Mouse (Mus musculus): ENCODE data around the gene 2410004B18Rik. TPM values are rescaled to one million over a fixed set of nuclear protein-coding genes. Genes with fewer than 3 reads are reported as not detected.
"Not testable (repeated sequence)": the region's sequence is repeated elsewhere in the genome, so short reads cannot be mapped to it uniquely, and the experiment has no call there.

2410004B18Rik gene
- polyA plus RNA-seq, 1 experiment from 2014 or later = 20.6 TPM

GRCm38 (mm10) chr3:145913263-145913662 is 24.6 kb upstream of the 2410004B18Rik start:
- Histone ChIP-seq H3K27ac (no peak overlapping the region), H3K27me3 (no peaks in the 10 kb centered on the region), H3K9ac (no peak overlapping the region), H3K9me3 (replicated peaks) (no peaks in the 10 kb centered on the region), H3K36me3 (no peaks in the 10 kb centered on the region), H3K4me2 (no peak overlapping the region), H3K4me1 (replicated peaks) (0 out of 2 replicates have a peak, but pooled peaks cover 6% of the 10 kb centered on the region), H3K4me3 (replicated peaks) (no peak overlapping the region)
- 64% methylated on average over 6 of the region's 6 CpGs for WGBS (ENCODE audit: insufficient replicate concordance)
- DNase-seq (no peak), ATAC-seq (ENCODE audit: low read depth) (no peak)

DNA sequence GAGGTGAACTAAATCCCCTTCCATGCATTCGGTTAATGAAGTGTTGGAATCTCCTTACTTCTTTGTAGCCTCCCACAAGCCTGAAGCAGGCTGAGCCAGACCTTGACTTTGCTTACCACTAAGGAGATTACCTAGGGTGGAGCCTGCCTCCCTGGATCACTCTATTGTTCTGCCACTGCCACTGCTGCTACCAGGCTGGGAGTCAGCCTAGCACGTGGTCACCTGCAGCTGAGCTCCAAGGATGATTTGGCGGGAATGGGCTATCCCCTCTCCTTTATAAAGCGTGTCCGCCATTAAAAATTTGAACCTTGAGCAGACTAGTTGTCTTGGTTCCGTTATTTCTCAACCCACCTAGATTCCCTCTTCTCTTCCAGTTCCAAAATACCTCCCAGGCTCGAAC is 23.9 kb upstream of the 2410004B18Rik start:
- not testable (repeated sequence) for H3K4me3 ChIP-seq (replicated peaks); H3K27ac ChIP-seq; H3K27me3 ChIP-seq; H3K36me3 ChIP-seq; H3K4me1 ChIP-seq (replicated peaks); H3K9ac ChIP-seq; H3K9me3 ChIP-seq (replicated peaks); H3K4me2 ChIP-seq; DNase-seq; ATAC-seq (ENCODE audit: low read depth)
- WGBS (ENCODE audit: insufficient replicate concordance) = 67% methylated on average over 7 of the region's 7 CpGs

DNA sequence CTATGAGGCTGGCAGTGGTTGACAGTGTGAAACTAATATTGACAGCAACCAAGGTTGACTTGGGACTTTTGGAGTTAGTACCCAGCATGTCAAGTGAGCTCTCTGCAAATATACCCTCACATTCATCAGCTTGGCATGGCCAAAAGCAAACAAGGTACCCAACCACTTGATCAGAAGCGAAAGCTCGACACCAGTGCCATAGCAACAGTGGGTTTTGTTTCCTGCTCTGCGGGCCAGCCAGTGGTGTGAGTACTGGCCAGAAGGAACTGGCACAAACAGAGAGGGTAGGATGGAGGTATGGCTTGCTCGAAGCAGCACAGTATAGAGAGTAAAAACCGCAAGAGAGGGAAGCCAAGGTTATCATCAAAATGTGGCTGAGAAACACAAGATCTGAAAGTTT is 21.4 kb upstream of the 2410004B18Rik start:
- H3K27ac ChIP-seq = no peak overlapping the region
- ATAC-seq (ENCODE audit: low read depth) = no peak
- 0 out of 2 replicates have a peak, but pooled peaks cover 6% of the 10 kb centered on the region for H3K4me1 ChIP-seq (replicated peaks)
- H3K36me3 ChIP-seq = no peaks in the 10 kb centered on the region
- no peaks in the 10 kb centered on the region for H3K9me3 ChIP-seq (replicated peaks)
- H3K4me3 ChIP-seq (replicated peaks) = no peak overlapping the region
- no peaks in the 10 kb centered on the region for H3K27me3 ChIP-seq
- WGBS (ENCODE audit: insufficient replicate concordance) = 62% methylated on average over 5 of the region's 5 CpGs
- no peak overlapping the region for H3K4me2 ChIP-seq
- no peak overlapping the region for H3K9ac ChIP-seq
- no peak for DNase-seq

GRCm38 (mm10) chr3:145916826-145917225 is 21.0 kb upstream of the 2410004B18Rik start:
- Histone ChIP-seq H3K36me3 (no peaks in the 10 kb centered on the region), H3K27ac (no peak overlapping the region), H3K4me3 (replicated peaks) (no peak overlapping the region), H3K9me3 (replicated peaks) (no peaks in the 10 kb centered on the region), H3K27me3 (no peaks in the 10 kb centered on the region), H3K9ac (no peak overlapping the region), H3K4me1 (replicated peaks) (0 out of 2 replicates have a peak, but pooled peaks cover 6% of the 10 kb centered on the region), H3K4me2 (no peak overlapping the region)
- no peak for ATAC-seq (ENCODE audit: low read depth)
- DNase-seq = no peak
- 53% methylated on average over 4 of the region's 4 CpGs for WGBS (ENCODE audit: insufficient replicate concordance)

- peak within 1 kb of the TSS; percentile 76 for H3K27ac ChIP-seq
- WGBS (ENCODE audit: insufficient replicate concordance) = 39% methylated on average over 11 of the region's 11 CpGs
- H3K4me2 ChIP-seq = peak within 1 kb of the TSS; percentile 68
- H3K9me3 ChIP-seq (replicated peaks) = no peaks in the 10 kb centered on the region
- DNase-seq (no peak), ATAC-seq (ENCODE audit: low read depth) (no peak)
- H3K36me3 ChIP-seq = no peaks in the 10 kb centered on the region
- peak within 1 kb of the TSS; percentile 49 for H3K4me3 ChIP-seq (replicated peaks)
- H3K27me3 ChIP-seq = no peaks in the 10 kb centered on the region
- H3K9ac ChIP-seq = peak within 1 kb of the TSS; percentile 69
- peaks cover 32% of the 10 kb centered on the region for H3K4me1 ChIP-seq (replicated peaks)
Measured at GRCm38 (mm10) chr3:145922019-145922854, 15.6 kb upstream of the 2410004B18Rik start, which contains the start of gene Bcl10. Gene Bcl10 (plus strand): TSS chr3:145922804.

GRCm38 (mm10) chr3:145922971-145923370 is 14.8 kb upstream of the 2410004B18Rik start:
- Histone ChIP-seq H3K9ac (peak overlapping the region; percentile 69; the same call in 1 of the 2 replicates), H3K27me3 (no peaks in the 10 kb centered on the region), H3K36me3 (peaks cover 5% of the 10 kb centered on the region; the same call in 1 of the 2 replicates), H3K4me3 (replicated peaks) (no peak overlapping the region), H3K9me3 (replicated peaks) (no peaks in the 10 kb centered on the region), H3K27ac (no peak overlapping the region), H3K4me2 (peak overlapping the region; percentile 68; the same call in 1 of the 2 replicates), H3K4me1 (replicated peaks) (peaks cover 32% of the 10 kb centered on the region)
- ATAC-seq (ENCODE audit: low read depth) = no peak
- no peak for DNase-seq
- 48% methylated on average over 3 of the region's 3 CpGs for WGBS (ENCODE audit: insufficient replicate concordance)

DNA sequence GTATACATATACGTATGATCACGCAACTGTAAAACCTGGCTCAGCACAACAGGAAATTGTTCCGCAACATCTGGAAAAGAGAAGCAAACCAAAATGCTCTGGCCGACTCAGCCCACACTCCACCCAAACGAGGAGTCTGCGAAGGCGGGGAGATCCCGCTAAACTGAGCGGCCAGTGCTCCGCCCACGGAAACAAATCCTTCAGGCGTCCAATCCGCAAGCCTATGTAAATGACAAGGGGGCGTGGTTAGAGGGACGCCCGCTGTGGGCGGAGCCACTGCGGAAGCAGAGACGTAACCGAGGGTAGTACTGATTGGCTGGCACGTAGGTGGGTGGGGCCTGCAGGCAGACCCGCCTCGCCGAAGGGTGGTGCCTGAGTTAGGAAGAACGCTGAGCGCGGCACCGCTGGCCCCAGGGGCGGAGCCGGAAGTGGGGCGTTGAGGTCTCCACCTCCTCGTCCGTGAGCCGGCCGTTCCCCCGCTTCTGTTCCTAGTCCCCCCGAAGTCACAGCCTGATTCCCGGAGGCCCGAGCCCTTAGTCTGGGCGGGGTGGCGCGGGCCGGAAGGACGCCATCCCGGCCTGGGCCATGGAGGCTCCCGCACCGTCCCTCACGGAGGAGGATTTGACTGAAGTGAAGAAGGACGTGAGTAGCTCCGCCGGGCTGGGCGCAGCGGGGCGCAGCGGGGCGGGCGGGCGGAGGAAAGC is 13.8 kb upstream of the 2410004B18Rik start:
- Histone ChIP-seq H3K36me3 (peaks cover 11% of the 10 kb centered on the region; the same call in 1 of the 2 replicates), H3K27ac (peak overlapping the region; percentile 92), H3K4me3 (replicated peaks) (peak overlapping the region; percentile 96), H3K4me2 (peak overlapping the region; percentile 84), H3K27me3 (no peaks in the 10 kb centered on the region), H3K4me1 (replicated peaks) (peaks cover 32% of the 10 kb centered on the region), H3K9me3 (replicated peaks) (no peaks in the 10 kb centered on the region), H3K9ac (peak overlapping the region; percentile 94)
- WGBS (ENCODE audit: insufficient replicate concordance) = under 1% methylated on average over 58 of the region's 58 CpGs
- ATAC-seq (ENCODE audit: low read depth) (peak; percentile 98), DNase-seq (peak; percentile 100)

- peak; percentile 8; the same call in 1 of the 2 replicates for ATAC-seq (ENCODE audit: low read depth)
- 2% methylated on average over 39 of the region's 39 CpGs for WGBS (ENCODE audit: insufficient replicate concordance)
- H3K4me1 ChIP-seq (replicated peaks) = peaks cover 32% of the 10 kb centered on the region
Measured at GRCm38 (mm10) chr3:145924649-145925337, 13.0 kb upstream of the 2410004B18Rik start.

GRCm38 (mm10) chr3:145925506-145925905 is 12.3 kb upstream of the 2410004B18Rik start:
- no peaks in the 10 kb centered on the region for H3K9me3 ChIP-seq (replicated peaks)
- no peaks in the 10 kb centered on the region for H3K27me3 ChIP-seq
- DNase-seq (no peak), ATAC-seq (ENCODE audit: low read depth) (no peak)
- H3K9ac ChIP-seq = peak overlapping the region; percentile 94
- peaks cover 17% of the 10 kb centered on the region for H3K36me3 ChIP-seq
- H3K4me3 ChIP-seq (replicated peaks) = peak overlapping the region; percentile 96
- WGBS (ENCODE audit: insufficient replicate concordance) = 54% methylated on average over 5 of the region's 5 CpGs
- peaks cover 34% of the 10 kb centered on the region for H3K4me1 ChIP-seq (replicated peaks)
- H3K27ac ChIP-seq = no peak overlapping the region
- H3K4me2 ChIP-seq = peak overlapping the region; percentile 84

More at GRCm38 (mm10) chr3:145924649-145925337, 13.0 kb upstream of the 2410004B18Rik start:
- H3K4me2 ChIP-seq = peak overlapping the region; percentile 84
- H3K27me3 ChIP-seq = no peaks in the 10 kb centered on the region
- peak; percentile 42 for DNase-seq
- peak overlapping the region; percentile 96 for H3K4me3 ChIP-seq (replicated peaks)
- peaks cover 14% of the 10 kb centered on the region; the same call in 1 of the 2 replicates for H3K36me3 ChIP-seq
- H3K9ac ChIP-seq = peak overlapping the region; percentile 94
- H3K27ac ChIP-seq = peak overlapping the region; percentile 92
- no peaks in the 10 kb centered on the region for H3K9me3 ChIP-seq (replicated peaks)

- H3K27ac ChIP-seq = no peak overlapping the region
- H3K4me3 ChIP-seq (replicated peaks) = no peak overlapping the region
- peaks cover 16% of the 10 kb centered on the region for H3K4me1 ChIP-seq (replicated peaks)
- 70% methylated on average over 7 of the region's 7 CpGs for WGBS (ENCODE audit: insufficient replicate concordance)
- no peaks in the 10 kb centered on the region for H3K9me3 ChIP-seq (replicated peaks)
- DNase-seq (no peak), ATAC-seq (ENCODE audit: low read depth) (no peak)
- H3K27me3 ChIP-seq = no peaks in the 10 kb centered on the region
- H3K36me3 ChIP-seq = peaks cover 46% of the 10 kb centered on the region
- H3K9ac ChIP-seq = no peak overlapping the region
- no peak overlapping the region for H3K4me2 ChIP-seq
Measured at GRCm38 (mm10) chr3:145929525-145930400, 8.1 kb upstream of the 2410004B18Rik start.

Measured in liver, embryonic 13.5 days (tissue).